Mouse (Mus musculus) adrenal gland, postnatal 10 days (tissue): ENCODE results near the gene Prkar1b. TPM values are rescaled to one million over a fixed set of nuclear protein-coding genes. Genes with fewer than 3 reads are reported as not detected.

Source experiments
- DNase-seq: peaks from one replicate; pipeline ENCODE4 v3.0.0; 2021; ENCODE audit warnings: mixed read lengths
- total RNA-seq, 2 experiments: library from RNA; stranded (reverse); gene quantifications; 2 replicates each; pipeline ENCODE4 v1.2.3; 2021

Gene Prkar1b
- total RNA-seq, 2 experiments from 2014 or later, result 14.9 to 24.9 TPM

DNA sequence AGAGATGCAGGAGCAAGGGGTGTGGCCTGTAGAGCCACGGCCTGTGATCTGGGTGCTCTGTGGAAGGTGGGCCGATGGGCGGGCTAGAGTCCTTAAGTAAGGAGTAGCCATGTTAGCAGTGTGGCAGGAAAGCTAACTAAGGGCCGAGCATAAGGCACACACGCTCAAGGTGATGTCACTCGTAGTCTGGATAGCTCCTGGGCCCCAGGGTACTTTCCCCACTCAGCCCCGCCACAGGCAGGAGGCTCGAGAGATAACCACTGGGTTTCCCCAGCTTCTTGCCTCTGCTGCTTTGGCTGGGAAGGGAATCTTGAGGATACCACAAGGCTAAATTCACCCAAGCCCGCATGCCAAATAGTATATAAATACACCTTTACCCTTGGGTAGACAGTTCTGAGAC lies 178.4 kb downstream of the Prkar1b start:
- DNase-seq, result no peak

GRCm38 (mm10) chr5:138970056-138970490 lies 179.7 kb downstream of the Prkar1b start:
- DNase-seq, result peak; percentile 65

Other genes with a start within 250 kb of the Prkar1b start
- gene Pdgfa, start 152.6 kb downstream of the Prkar1b start, total RNA-seq, result 10 to 100 TPM; 22.0 to 23.3 TPM
- gene Dnaaf5, start 222 bp upstream of the Prkar1b start, total RNA-seq, result 10 to 100 TPM; 15.9 to 19.1 TPM
- gene Sun1, start 50.6 kb upstream of the Prkar1b start, total RNA-seq, result 10 to 100 TPM; 59.5 to 78.6 TPM
- gene Get4, start 102.3 kb upstream of the Prkar1b start, total RNA-seq, result 10 to 100 TPM; 69.6 to 82.9 TPM
- gene Adap1, start 175.6 kb upstream of the Prkar1b start, total RNA-seq, result 1 to 10 TPM; 5.9 to 7.5 TPM
- 10 to 100 TPM; 81.5 to 84.7 TPM for gene Cox19, start 201.4 kb upstream of the Prkar1b start, total RNA-seq
- not detected for gene Cyp2w1, start 202.6 kb upstream of the Prkar1b start, total RNA-seq
- gene Gpr146, start 227.7 kb upstream of the Prkar1b start, total RNA-seq, result 10 to 100 TPM; 12.0 to 13.2 TPM